Mouse (Mus musculus): ENCODE data around the gene Sesn1. TPM values are rescaled to one million over a fixed set of nuclear protein-coding genes. Genes with fewer than 3 reads are reported as not detected.
A peak's percentile ranks its signal among the peaks of the same experiment; 100 is the strongest.

The Sesn1 gene
- polyA plus RNA-seq, 1 experiment from 2014 or later, result 26.3 TPM

- 91% methylated on average over 11 of the region's 11 CpGs for WGBS
- Histone ChIP-seq H3K4me1 (replicated peaks; ENCODE audit: control insufficient read depth, insufficient read depth, low read length) (no peaks in the 10 kb centered on the region), H3K9me3 (ENCODE audit: control insufficient read depth, low read length) (no peaks in the 10 kb centered on the region), H3K4me3 (ENCODE audit: low read depth, low read length) (no peak overlapping the region), H3K27me3 (ENCODE audit: control insufficient read depth, insufficient read depth, low read length) (no peaks in the 10 kb centered on the region), H3K4me2 (replicated peaks; ENCODE audit: low read depth, low read length) (no peak overlapping the region), H3K36me3 (ENCODE audit: control insufficient read depth, insufficient read depth, low read length) (no peaks in the 10 kb centered on the region), H3K9ac (ENCODE audit: low read depth, low read length) (no peak overlapping the region), H3K27ac (ENCODE audit: low read depth, low read length) (no peak overlapping the region)
- no peak for DNase-seq (ENCODE audit: low spot score)
- no peak for ATAC-seq (ENCODE audit: low FRiP score)
Observed at GRCm38 (mm10) chr10:41907473-41907872, 97.7 kb downstream of the Sesn1 start.

GRCm38 (mm10) chr10:41907950-41908349 lies 98.2 kb downstream of the Sesn1 start:
- 94% methylated on average over 4 of the region's 4 CpGs for WGBS
- no peaks in the 10 kb centered on the region for H3K4me1 ChIP-seq (replicated peaks; ENCODE audit: control insufficient read depth, insufficient read depth, low read length)
- no peak overlapping the region for H3K27ac ChIP-seq (ENCODE audit: low read depth, low read length)
- H3K36me3 ChIP-seq (ENCODE audit: control insufficient read depth, insufficient read depth, low read length), result no peaks in the 10 kb centered on the region
- ATAC-seq (ENCODE audit: low FRiP score) (no peak), DNase-seq (ENCODE audit: low spot score) (no peak)
- H3K27me3 ChIP-seq (ENCODE audit: control insufficient read depth, insufficient read depth, low read length), result no peaks in the 10 kb centered on the region
- no peak overlapping the region for H3K9ac ChIP-seq (ENCODE audit: low read depth, low read length)
- H3K4me3 ChIP-seq (ENCODE audit: low read depth, low read length), result no peak overlapping the region
- H3K4me2 ChIP-seq (replicated peaks; ENCODE audit: low read depth, low read length), result no peak overlapping the region
- H3K9me3 ChIP-seq (ENCODE audit: control insufficient read depth, low read length), result no peaks in the 10 kb centered on the region

GRCm38 (mm10) chr10:41908899-41909298 lies 99.2 kb downstream of the Sesn1 start:
- no peaks in the 10 kb centered on the region for H3K36me3 ChIP-seq (ENCODE audit: control insufficient read depth, insufficient read depth, low read length)
- H3K4me1 ChIP-seq (replicated peaks; ENCODE audit: control insufficient read depth, insufficient read depth, low read length), result no peaks in the 10 kb centered on the region
- no peak overlapping the region for H3K4me2 ChIP-seq (replicated peaks; ENCODE audit: low read depth, low read length)
- peak; percentile 15 for DNase-seq (ENCODE audit: low spot score)
- H3K4me3 ChIP-seq (ENCODE audit: low read depth, low read length), result no peak overlapping the region
- ATAC-seq (ENCODE audit: low FRiP score), result no peak
- H3K27ac ChIP-seq (ENCODE audit: low read depth, low read length), result no peak overlapping the region
- H3K27me3 ChIP-seq (ENCODE audit: control insufficient read depth, insufficient read depth, low read length), result no peaks in the 10 kb centered on the region
- 62% methylated on average over 6 of the region's 6 CpGs for WGBS
- H3K9ac ChIP-seq (ENCODE audit: low read depth, low read length), result no peak overlapping the region
- H3K9me3 ChIP-seq (ENCODE audit: control insufficient read depth, low read length), result no peaks in the 10 kb centered on the region

- H3K36me3 ChIP-seq (ENCODE audit: control insufficient read depth, insufficient read depth, low read length), result no peaks in the 10 kb centered on the region
- H3K4me2 ChIP-seq (replicated peaks; ENCODE audit: low read depth, low read length), result no peak overlapping the region
- H3K9ac ChIP-seq (ENCODE audit: low read depth, low read length), result no peak overlapping the region
- no peak overlapping the region for H3K27ac ChIP-seq (ENCODE audit: low read depth, low read length)
- H3K4me3 ChIP-seq (ENCODE audit: low read depth, low read length), result no peak overlapping the region
- ATAC-seq (ENCODE audit: low FRiP score) (no peak), DNase-seq (ENCODE audit: low spot score) (no peak)
- H3K4me1 ChIP-seq (replicated peaks; ENCODE audit: control insufficient read depth, insufficient read depth, low read length), result no peaks in the 10 kb centered on the region
- WGBS, result 89% methylated on average over 8 of the region's 8 CpGs
- no peaks in the 10 kb centered on the region for H3K27me3 ChIP-seq (ENCODE audit: control insufficient read depth, insufficient read depth, low read length)
- no peaks in the 10 kb centered on the region for H3K9me3 ChIP-seq (ENCODE audit: control insufficient read depth, low read length)
Observed at GRCm38 (mm10) chr10:41912290-41912994, 102.7 kb downstream of the Sesn1 start.

GRCm38 (mm10) chr10:41926726-41927125 lies 117.0 kb downstream of the Sesn1 start:
- H3K4me2 ChIP-seq (replicated peaks; ENCODE audit: low read depth, low read length), result no peak overlapping the region
- H3K27ac ChIP-seq (ENCODE audit: low read depth, low read length), result no peak overlapping the region
- 81% methylated on average over 14 of the region's 14 CpGs for WGBS
- H3K4me1 ChIP-seq (replicated peaks; ENCODE audit: control insufficient read depth, insufficient read depth, low read length), result no peaks in the 10 kb centered on the region
- DNase-seq (ENCODE audit: low spot score) (no peak), ATAC-seq (ENCODE audit: low FRiP score) (no peak)
- no peaks in the 10 kb centered on the region for H3K36me3 ChIP-seq (ENCODE audit: control insufficient read depth, insufficient read depth, low read length)
- no peaks in the 10 kb centered on the region for H3K9me3 ChIP-seq (ENCODE audit: control insufficient read depth, low read length)
- no peaks in the 10 kb centered on the region for H3K27me3 ChIP-seq (ENCODE audit: control insufficient read depth, insufficient read depth, low read length)
- H3K9ac ChIP-seq (ENCODE audit: low read depth, low read length), result no peak overlapping the region
- no peak overlapping the region for H3K4me3 ChIP-seq (ENCODE audit: low read depth, low read length)

- Histone ChIP-seq H3K4me1 (replicated peaks; ENCODE audit: control insufficient read depth, insufficient read depth, low read length) (peaks cover 6% of the 10 kb centered on the region), H3K27ac (ENCODE audit: low read depth, low read length) (no peak overlapping the region), H3K4me3 (ENCODE audit: low read depth, low read length) (no peak overlapping the region), H3K4me2 (replicated peaks; ENCODE audit: low read depth, low read length) (no peak overlapping the region), H3K9me3 (ENCODE audit: control insufficient read depth, low read length) (no peaks in the 10 kb centered on the region), H3K9ac (ENCODE audit: low read depth, low read length) (no peak overlapping the region), H3K36me3 (ENCODE audit: control insufficient read depth, insufficient read depth, low read length) (no peaks in the 10 kb centered on the region), H3K27me3 (ENCODE audit: control insufficient read depth, insufficient read depth, low read length) (no peaks in the 10 kb centered on the region)
- DNase-seq (ENCODE audit: low spot score) (no peak), ATAC-seq (ENCODE audit: low FRiP score) (no peak)
- WGBS, result 63% methylated on average over 4 of the region's 4 CpGs
Observed at GRCm38 (mm10) chr10:41930966-41931365, 121.2 kb downstream of the Sesn1 start.

GRCm38 (mm10) chr10:41931962-41932361 lies 122.2 kb downstream of the Sesn1 start:
- Histone ChIP-seq H3K36me3 (ENCODE audit: control insufficient read depth, insufficient read depth, low read length) (no peaks in the 10 kb centered on the region), H3K4me3 (ENCODE audit: low read depth, low read length) (no peak overlapping the region), H3K9ac (ENCODE audit: low read depth, low read length) (no peak overlapping the region), H3K4me2 (replicated peaks; ENCODE audit: low read depth, low read length) (no peak overlapping the region), H3K9me3 (ENCODE audit: control insufficient read depth, low read length) (no peaks in the 10 kb centered on the region), H3K4me1 (replicated peaks; ENCODE audit: control insufficient read depth, insufficient read depth, low read length) (peaks cover 6% of the 10 kb centered on the region), H3K27me3 (ENCODE audit: control insufficient read depth, insufficient read depth, low read length) (no peaks in the 10 kb centered on the region), H3K27ac (ENCODE audit: low read depth, low read length) (no peak overlapping the region)
- no peak for DNase-seq (ENCODE audit: low spot score)
- ATAC-seq (ENCODE audit: low FRiP score), result no peak
- 84% methylated on average over 12 of the region's 12 CpGs for WGBS

GRCm38 (mm10) chr10:41932943-41933342 lies 123.2 kb downstream of the Sesn1 start:
- no peak for ATAC-seq (ENCODE audit: low FRiP score)
- WGBS, result 92% methylated on average over 5 of the region's 5 CpGs
- H3K27me3 ChIP-seq (ENCODE audit: control insufficient read depth, insufficient read depth, low read length), result no peaks in the 10 kb centered on the region

GRCm38 (mm10) chr10:41933536-41933935 lies 123.8 kb downstream of the Sesn1 start:
- no peak for ATAC-seq (ENCODE audit: low FRiP score)

More at GRCm38 (mm10) chr10:41932943-41933342, 123.2 kb downstream of the Sesn1 start:
- DNase-seq (ENCODE audit: low spot score), result no peak
- Histone ChIP-seq H3K9ac (ENCODE audit: low read depth, low read length) (no peak overlapping the region), H3K4me2 (replicated peaks; ENCODE audit: low read depth, low read length) (no peak overlapping the region), H3K36me3 (ENCODE audit: control insufficient read depth, insufficient read depth, low read length) (no peaks in the 10 kb centered on the region), H3K4me3 (ENCODE audit: low read depth, low read length) (no peak overlapping the region), H3K4me1 (replicated peaks; ENCODE audit: control insufficient read depth, insufficient read depth, low read length) (peaks cover 6% of the 10 kb centered on the region), H3K9me3 (ENCODE audit: control insufficient read depth, low read length) (no peaks in the 10 kb centered on the region), H3K27ac (ENCODE audit: low read depth, low read length) (no peak overlapping the region)

More at GRCm38 (mm10) chr10:41933536-41933935, 123.8 kb downstream of the Sesn1 start:
- no peak overlapping the region for H3K9ac ChIP-seq (ENCODE audit: low read depth, low read length)
- peak; percentile 72 for DNase-seq (ENCODE audit: low spot score)
- no peak overlapping the region for H3K4me2 ChIP-seq (replicated peaks; ENCODE audit: low read depth, low read length)
- H3K9me3 ChIP-seq (ENCODE audit: control insufficient read depth, low read length), result no peaks in the 10 kb centered on the region
- no peaks in the 10 kb centered on the region for H3K27me3 ChIP-seq (ENCODE audit: control insufficient read depth, insufficient read depth, low read length)
- H3K4me3 ChIP-seq (ENCODE audit: low read depth, low read length), result no peak overlapping the region
- H3K4me1 ChIP-seq (replicated peaks; ENCODE audit: control insufficient read depth, insufficient read depth, low read length), result peaks cover 6% of the 10 kb centered on the region
- no peak overlapping the region for H3K27ac ChIP-seq (ENCODE audit: low read depth, low read length)
- H3K36me3 ChIP-seq (ENCODE audit: control insufficient read depth, insufficient read depth, low read length), result no peaks in the 10 kb centered on the region
- 55% methylated on average over 6 of the region's 6 CpGs for WGBS

All from hindbrain, embryonic 11.5 days (tissue).